Mouse (Mus musculus): ENCODE measurements around the gene Samd5. TPM values are rescaled to one million over a fixed set of nuclear protein-coding genes. Genes with fewer than 3 reads are reported as not detected.
A peak's percentile ranks its signal among the peaks of the same experiment; 100 is the strongest.

The Samd5 gene
- total RNA-seq, 2 experiments from 2014 or later, result 7.9 to 13.7 TPM

DNA sequence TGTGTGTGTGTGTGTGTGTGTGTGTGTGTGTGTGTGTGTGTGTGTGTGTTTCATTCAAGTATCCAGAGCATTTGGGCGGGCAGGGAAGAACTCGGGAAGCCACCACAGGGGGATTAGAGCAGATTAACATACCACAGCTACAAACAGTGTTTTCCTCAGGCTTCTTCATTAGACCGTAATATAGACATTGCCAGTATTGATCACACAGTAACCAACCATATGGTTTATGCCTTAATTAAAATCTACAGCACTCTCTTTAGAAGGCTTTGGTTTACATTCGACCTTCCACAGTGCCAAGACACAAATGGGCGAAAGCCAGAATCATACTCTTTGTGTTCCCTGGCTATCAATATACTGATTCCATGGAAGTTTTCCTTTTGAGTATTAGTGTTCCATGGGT, 22.1 kb downstream of the Samd5 start:
- no peak for DNase-seq

GRCm38 (mm10) chr10:9650050-9650825, 24.8 kb downstream of the Samd5 start:
- DNase-seq, result no peak
- intact Hi-C loops (cut with DNase I), result no loop called here

More for the DNA sequence above, 22.1 kb downstream of the Samd5 start:
- intact Hi-C loops (cut with DNase I), result no loop called here

DNA sequence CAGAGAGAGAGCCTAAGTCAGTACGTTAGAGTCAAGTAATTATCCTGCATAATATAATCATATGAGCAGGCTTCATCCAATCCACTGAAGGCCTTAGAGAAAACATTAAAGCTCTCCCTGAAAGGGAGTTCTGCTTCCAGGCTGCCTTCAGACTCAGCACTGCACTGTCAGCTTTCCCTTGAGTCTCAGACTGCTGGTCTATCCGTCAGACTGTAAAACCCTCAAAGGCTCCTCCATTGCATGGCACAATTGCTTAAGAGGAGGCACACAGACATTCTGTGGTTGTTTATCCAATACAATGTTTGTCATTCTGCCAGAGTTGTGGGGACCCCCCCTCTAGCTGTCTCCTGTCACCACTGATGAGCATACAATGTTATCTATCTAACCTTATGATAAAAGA, 26.5 kb downstream of the Samd5 start:
- no peak for DNase-seq
- intact Hi-C loops (cut with DNase I), result no loop called here

- intact Hi-C loops (cut with DNase I), result no loop called here
- no peak for DNase-seq
Measured at GRCm38 (mm10) chr10:9647741-9648140, 27.3 kb downstream of the Samd5 start.

- intact Hi-C loops (cut with DNase I), result no loop called here
- no peak for DNase-seq
Measured at GRCm38 (mm10) chr10:9646391-9646790, 28.6 kb downstream of the Samd5 start.

GRCm38 (mm10) chr10:9643531-9643930, 31.5 kb downstream of the Samd5 start:
- intact Hi-C loops (cut with DNase I), result loop anchor here (5.0 kb wide), 1 partner anchor 36 kb away; no protein-coding TSS in a partner anchor
- DNase-seq, result no peak

GRCm38 (mm10) chr10:9642077-9642476, 32.9 kb downstream of the Samd5 start:
- intact Hi-C loops (cut with DNase I), result loop anchor here (5.0 kb wide), 1 partner anchor 35 kb away; no protein-coding TSS in a partner anchor
- DNase-seq, result peak; percentile 52 to 58

- no peak for DNase-seq
- intact Hi-C loops (cut with DNase I), result loop anchor here (5.0 kb wide), 1 partner anchor 33 kb away; no protein-coding TSS in a partner anchor
Measured at GRCm38 (mm10) chr10:9640678-9641077, 34.3 kb downstream of the Samd5 start.

DNA sequence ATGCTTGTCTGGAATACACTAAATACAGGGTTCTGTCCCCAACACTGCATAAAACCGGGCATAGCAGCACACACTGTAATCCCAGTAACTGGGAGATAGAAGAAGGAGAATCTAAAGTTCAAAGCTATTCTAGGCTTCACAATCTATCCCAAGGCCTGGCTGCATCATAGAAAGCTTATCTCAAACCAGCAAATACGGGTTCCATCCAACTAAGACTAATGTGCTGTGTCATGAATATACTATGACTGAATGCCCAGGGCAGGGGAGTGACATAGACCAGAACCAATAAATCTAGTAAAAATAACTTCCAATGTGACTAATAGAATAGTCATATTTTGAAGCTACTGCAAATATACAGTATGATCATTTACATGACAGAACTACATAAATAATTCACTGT, 35.0 kb downstream of the Samd5 start:
- DNase-seq, result peak in 1 of 2 experiments; percentile 34

DNA sequence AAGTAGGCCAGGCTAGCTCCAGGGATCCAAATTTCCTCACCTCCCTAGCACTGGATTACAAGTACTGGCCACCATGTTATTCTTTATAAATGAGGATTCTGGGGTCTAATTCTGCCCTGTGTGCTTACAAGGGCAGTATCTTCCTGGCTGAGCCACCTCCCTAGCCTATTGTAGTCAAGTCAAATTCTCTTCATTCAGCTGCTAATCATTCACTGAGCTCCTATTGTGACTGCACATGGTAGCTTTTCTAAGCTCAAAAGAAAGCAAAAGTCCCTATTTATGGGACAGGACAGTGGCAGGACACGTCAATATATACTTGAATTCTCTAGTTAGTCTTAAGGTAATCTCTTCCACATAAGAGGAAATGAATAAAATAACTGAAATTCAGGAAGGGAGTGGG, 49.7 kb downstream of the Samd5 start:
- intact Hi-C loops (cut with DNase I), result no loop called here
- DNase-seq, result no peak

More for the DNA sequence above, 35.0 kb downstream of the Samd5 start:
- intact Hi-C loops (cut with DNase I), result loop anchor here (5.0 kb wide), 1 partner anchor 33 kb away; no protein-coding TSS in a partner anchor

GRCm38 (mm10) chr10:9621926-9622688, 52.9 kb downstream of the Samd5 start:
- DNase-seq, result no peak
- intact Hi-C loops (cut with DNase I), result no loop called here

DNA sequence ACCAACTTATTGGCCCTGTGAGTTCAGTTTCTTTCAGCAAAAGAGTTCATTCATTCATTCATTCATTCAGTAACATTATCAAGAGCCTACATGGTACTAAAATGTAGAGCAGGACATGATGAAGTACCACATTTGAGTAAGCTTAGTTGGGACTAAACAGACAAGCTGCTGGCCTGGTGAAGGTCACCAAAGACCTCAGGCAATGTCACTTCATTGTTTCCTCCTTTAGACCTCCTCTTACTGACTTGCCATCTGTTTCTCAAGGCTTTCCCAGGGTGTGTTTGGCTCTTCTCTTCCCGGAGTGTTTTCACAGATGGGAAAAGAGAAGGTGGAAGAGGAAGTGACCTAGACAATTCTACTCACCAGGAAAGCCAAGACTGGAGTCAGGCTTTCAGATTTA, 54.0 kb downstream of the Samd5 start:
- no peak for DNase-seq
- intact Hi-C loops (cut with DNase I), result no loop called here

- intact Hi-C loops (cut with DNase I), result no loop called here
- DNase-seq, result no peak
Measured at GRCm38 (mm10) chr10:9615009-9615408, 60.0 kb downstream of the Samd5 start.

DNA sequence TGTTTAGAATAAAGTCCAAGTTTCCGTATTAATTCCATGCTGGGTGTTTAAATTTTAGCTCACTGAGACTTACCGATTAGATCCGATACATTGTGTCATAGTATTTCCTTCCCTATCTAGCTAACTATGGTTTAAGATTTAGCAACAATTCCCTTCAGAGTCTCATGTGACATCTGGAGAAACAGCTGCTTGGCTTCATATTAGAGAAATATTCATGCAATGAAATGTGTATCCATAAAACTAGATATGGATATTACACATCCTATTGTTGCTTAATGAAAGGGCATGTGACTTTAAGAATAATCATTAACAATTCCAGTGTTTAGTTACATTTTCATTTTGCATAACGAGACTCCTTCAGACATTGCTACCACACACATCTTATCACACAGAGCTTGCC, 66.2 kb downstream of the Samd5 start:
- intact Hi-C loops (cut with DNase I), result loop anchor here (5.0 kb wide), 1 partner anchor 33 kb away; no protein-coding TSS in a partner anchor

DNA sequence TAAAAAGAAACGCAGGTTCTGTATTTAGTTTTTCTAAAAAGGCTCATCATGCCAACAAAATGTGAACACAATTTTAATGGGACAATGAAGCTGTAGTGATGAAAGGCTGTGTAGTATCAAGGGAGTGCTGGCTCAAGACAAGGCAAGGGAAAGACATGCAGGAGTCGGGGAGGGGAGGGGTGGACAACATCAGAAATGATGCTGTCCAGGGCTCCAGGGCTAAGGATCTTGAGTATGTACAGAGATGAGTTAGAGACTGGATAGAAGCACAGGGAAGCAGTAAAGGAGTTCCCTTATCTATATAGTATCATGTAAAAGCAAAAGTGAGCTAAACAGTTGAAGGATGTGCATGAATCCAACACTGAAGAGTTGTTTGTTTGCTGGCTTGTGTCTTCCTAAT, 67.9 kb downstream of the Samd5 start:
- intact Hi-C loops (cut with DNase I), result loop anchor here (5.0 kb wide), 1 partner anchor 35 kb away; no protein-coding TSS in a partner anchor
- DNase-seq, result no peak

More for the DNA sequence above, 66.2 kb downstream of the Samd5 start:
- no peak for DNase-seq

- intact Hi-C loops (cut with DNase I), result loop anchor here (5.0 kb wide), 1 partner anchor 37 kb away; no protein-coding TSS in a partner anchor
Measured at GRCm38 (mm10) chr10:9605635-9606034, 69.4 kb downstream of the Samd5 start.

GRCm38 (mm10) chr10:9603290-9603689, 71.7 kb downstream of the Samd5 start:
- intact Hi-C loops (cut with DNase I), result no loop called here
- no peak for DNase-seq

More at GRCm38 (mm10) chr10:9605635-9606034, 69.4 kb downstream of the Samd5 start:
- peak; percentile 63 to 68 for DNase-seq

- intact Hi-C loops (cut with DNase I), result no loop called here
- peak; percentile 83 to 86 for DNase-seq
Measured at GRCm38 (mm10) chr10:9602845-9603244, 72.2 kb downstream of the Samd5 start.

DNA sequence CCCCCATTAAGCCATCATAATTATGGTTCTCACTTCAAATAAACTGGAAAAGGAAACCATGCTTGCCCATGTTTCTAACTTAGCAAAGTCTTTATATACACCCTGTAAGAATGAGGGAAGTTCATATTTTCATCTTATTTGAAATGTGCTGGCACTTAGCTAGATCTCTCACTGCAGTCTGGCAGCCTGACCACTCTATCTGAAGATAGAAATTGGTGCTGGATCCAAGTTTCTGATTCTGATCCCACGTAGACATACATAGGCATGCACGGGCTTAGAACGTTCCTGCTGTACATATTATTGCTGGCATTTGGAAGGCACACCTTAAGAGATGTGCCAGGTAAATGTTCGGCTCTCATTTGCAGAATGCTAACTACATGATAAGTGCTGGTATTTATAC, 72.6 kb downstream of the Samd5 start:
- DNase-seq, result no peak
- intact Hi-C loops (cut with DNase I), result no loop called here

- no peak for DNase-seq
- intact Hi-C loops (cut with DNase I), result no loop called here
Measured at GRCm38 (mm10) chr10:9596228-9596627, 78.8 kb downstream of the Samd5 start.

GRCm38 (mm10) chr10:9594666-9595065, 80.3 kb downstream of the Samd5 start:
- DNase-seq, result no peak
- intact Hi-C loops (cut with DNase I), result no loop called here
